Mouse (Mus musculus): ENCODE results near the gene Adamts1.

DNA sequence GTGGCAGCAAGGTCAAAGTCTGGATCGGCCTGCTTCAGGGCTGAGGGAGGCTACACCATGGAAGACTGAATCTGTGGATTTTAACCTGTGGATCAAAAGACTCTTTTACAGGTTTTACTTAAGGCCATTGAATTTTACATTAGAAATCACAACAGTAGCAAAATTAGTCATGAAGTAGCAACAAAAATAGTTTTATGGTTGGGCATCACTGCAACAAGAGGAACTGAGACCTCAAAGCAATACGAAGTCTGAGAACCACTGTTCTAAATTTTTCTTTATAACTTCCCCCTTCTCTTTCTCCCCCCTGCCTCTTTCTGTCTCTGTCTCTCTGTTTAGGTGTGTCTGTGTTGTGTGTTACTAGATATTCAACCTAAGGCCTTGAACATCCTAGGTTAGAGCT, 11.2 kb upstream of the Adamts1 start:
- no peak for TF ChIP-seq POLR2A (IDR thresholded peaks at IDR 0.05; ENCODE audit: low read depth, low read length)
- TF ChIP-seq CTCF (IDR thresholded peaks at IDR 0.05; ENCODE audit: extremely low read depth, insufficient read depth, insufficient read length, insufficient replicate concordance), result no peak

Data from spleen, adult 2 months (tissue).